Mouse (Mus musculus) liver, adult 2 months (tissue): ENCODE data around the gene Pga5.

Experiments
- CTCF ChIP-seq: fragments of 200-500 bp; IDR thresholded peaks from 2 replicates; pipeline ENCODE4 v1.5.1; 2011; ENCODE audit warnings: low read depth, low read length, control low read depth
- POLR2A ChIP-seq: fragments of 200-500 bp; IDR thresholded peaks from 2 replicates; pipeline ENCODE4 v1.6.1; 2011; ENCODE audit warnings: low read length, control low read depth; ENCODE audit not compliant: insufficient read depth; ENCODE audit errors: extremely low read depth

GRCm38 (mm10) chr19:10709360-10710087 lies 31.7 kb upstream of the Pga5 start:
- TF ChIP-seq POLR2A (no peak), CTCF (peak; percentile 99)
